Mouse (Mus musculus) forebrain, postnatal 0 days (tissue): ENCODE data around the gene Cdk13. TPM values are rescaled to one million over a fixed set of nuclear protein-coding genes. Genes with fewer than 3 reads are reported as not detected.

Source experiments
- ATAC-seq: fragments of 200-750 bp; cut with Nextera tagmentation; 2 replicates; pipeline ENCODE4 v1.8.0; 2017; ENCODE audit warnings: mild to moderate bottlenecking, moderate library complexity
- DNase-seq: peaks from one replicate; pipeline ENCODE4 v3.0.0-alpha.2; 2015
- H3K27ac ChIP-seq: fragments of 300-500 bp; sonication (generic); 2 replicates; pipeline ENCODE4 v1.5.1; 2014; ENCODE audit warnings: low read depth, mild to moderate bottlenecking, antibody characterized with exemption, low read length, moderate library complexity, mixed read lengths
- H3K27me3 ChIP-seq: fragments of 300-500 bp; sonication (generic); 2 replicates; pipeline ENCODE4 v1.6.1; 2014; ENCODE audit warnings: mild to moderate bottlenecking, low read length, mixed read lengths; ENCODE audit not compliant: insufficient read depth
- H3K36me3 ChIP-seq: fragments of 300-500 bp; sonication (generic); 2 replicates; pipeline ENCODE4 v1.6.1; 2014; ENCODE audit warnings: mild to moderate bottlenecking, moderate library complexity; ENCODE audit not compliant: insufficient read depth
- H3K4me1 ChIP-seq: fragments of 300-500 bp; sonication (generic); 2 replicates; pipeline ENCODE4 v1.6.1; 2014; ENCODE audit warnings: antibody characterized with exemption; ENCODE audit not compliant: insufficient read depth
- H3K4me2 ChIP-seq: fragments of 300-500 bp; sonication (generic); 2 replicates; pipeline ENCODE4 v1.6.1; 2014; ENCODE audit warnings: low read depth, mild to moderate bottlenecking, moderate library complexity
- H3K4me3 ChIP-seq: fragments of 300-500 bp; sonication (generic); 2 replicates; pipeline ENCODE4 v1.5.1; 2014; ENCODE audit warnings: low read depth, low read length, mixed read lengths
- H3K9ac ChIP-seq: fragments of 300-500 bp; sonication (generic); 2 replicates; pipeline ENCODE4 v1.6.1; 2014; ENCODE audit warnings: mild to moderate bottlenecking
- H3K9me3 ChIP-seq: fragments of 300-500 bp; sonication (generic); 2 replicates; pipeline ENCODE4 v1.6.1; 2016; ENCODE audit warnings: low read length
- CTCF ChIP-seq: sonication (generic); IDR thresholded peaks from 2 replicates; pipeline ENCODE4 v1.5.1; 2016; ENCODE audit warnings: antibody characterized with exemption, control low read depth, low read depth
- WGBS: fragments of 180-500 bp; shearing (Covaris S2); extraction: QIAGEN DNeasy Blood & Tissue Kit; methylation state at CpG from one replicate; pipeline ENCODE4 v1.1.7; 2014; 5-methylcytosine and 5-hydroxymethylcytosine counted together
- polyA plus RNA-seq: library from polyadenylated mRNA; unstranded; fragments of >200 nt; fragmentation: Nextera tagmentation; extraction: Ambion mirVana; gene quantifications from 2 replicates; pipeline ENCODE4 v1.2.1, GENCODE M21; 2015
- total RNA-seq: library from RNA; depleted of rRNA; stranded (reverse); fragments of >200 nt; gene quantifications from 2 replicates; pipeline ENCODE4 v1.2.3, GENCODE M21; 2014

Gene Cdk13
- total and polyA plus RNA-seq, 2 experiments from 2014 or later: 9.5 to 88.0 TPM

GRCm38 (mm10) chr13:17832940-17833339 lies 28.0 kb upstream of the Cdk13 start:
- Histone ChIP-seq H3K36me3 (no peaks in the 10 kb centered on the region), H3K27me3 (no peaks in the 10 kb centered on the region), H3K4me1 (no peaks in the 10 kb centered on the region), H3K27ac (no peak overlapping the region), H3K4me3 (no peak overlapping the region), H3K9ac (no peak overlapping the region), H3K4me2 (no peak overlapping the region), H3K9me3 (no peaks in the 10 kb centered on the region)
- DNase-seq (no peak), ATAC-seq (no peak)
- no peak for TF ChIP-seq CTCF
- 73% methylated on average over 3 of the region's 3 CpGs for WGBS

- no peak overlapping the region for H3K27ac ChIP-seq
- WGBS: 95% methylated on average over 2 of the region's 2 CpGs
- ATAC-seq (no peak), DNase-seq (no peak)
- TF ChIP-seq CTCF: no peak
- H3K4me2 ChIP-seq: no peak overlapping the region
- no peaks in the 10 kb centered on the region for H3K36me3 ChIP-seq
- H3K4me1 ChIP-seq: no peaks in the 10 kb centered on the region
- no peaks in the 10 kb centered on the region for H3K9me3 ChIP-seq
- no peak overlapping the region for H3K4me3 ChIP-seq
- H3K9ac ChIP-seq: no peak overlapping the region
- H3K27me3 ChIP-seq: no peaks in the 10 kb centered on the region
Observed at GRCm38 (mm10) chr13:17817226-17817625, 12.3 kb upstream of the Cdk13 start.

GRCm38 (mm10) chr13:17805614-17805975 lies 698 bp upstream of the Cdk13 start:
- Histone ChIP-seq H3K4me2 (peak overlapping the region; percentile 96), H3K27ac (peak overlapping the region; percentile 98), H3K27me3 (no peaks in the 10 kb centered on the region), H3K4me1 (peaks cover 4% of the 10 kb centered on the region; the same call in 1 of the 2 replicates), H3K9ac (peak overlapping the region; percentile 87), H3K36me3 (no peaks in the 10 kb centered on the region), H3K9me3 (no peaks in the 10 kb centered on the region), H3K4me3 (peak overlapping the region; percentile 97)
- DNase-seq: no peak
- under 1% methylated on average over 14 of the region's 14 CpGs for WGBS
- no peak; the same call in 1 of the 2 replicates for TF ChIP-seq CTCF
- no peak for ATAC-seq

GRCm38 (mm10) chr13:17804058-17804841 lies 647 bp downstream of the Cdk13 start:
- DNase-seq (peak; percentile 49), ATAC-seq (no peak)
- Histone ChIP-seq H3K4me2 (peak overlapping the region; percentile 96), H3K27me3 (no peaks in the 10 kb centered on the region), H3K4me3 (peak overlapping the region; percentile 97), H3K27ac (peak overlapping the region; percentile 98), H3K9ac (peak overlapping the region; percentile 87), H3K9me3 (no peaks in the 10 kb centered on the region), H3K36me3 (no peaks in the 10 kb centered on the region), H3K4me1 (peaks cover 4% of the 10 kb centered on the region; the same call in 1 of the 2 replicates)
- no peak for TF ChIP-seq CTCF
- 1% methylated on average over 73 of the region's 105 CpGs for WGBS

- WGBS: under 1% methylated on average over 79 of the region's 85 CpGs
- peak overlapping the region; percentile 98 for H3K27ac ChIP-seq
Observed at GRCm38 (mm10) chr13:17803331-17804057, 1.4 kb downstream of the Cdk13 start.

GRCm38 (mm10) chr13:17802880-17803279 lies 2.0 kb downstream of the Cdk13 start:
- DNase-seq (peak; percentile 2), ATAC-seq (no peak)
- Histone ChIP-seq H3K27me3 (no peaks in the 10 kb centered on the region), H3K9ac (peak overlapping the region; percentile 87), H3K4me2 (peak overlapping the region; percentile 96), H3K4me3 (peak overlapping the region; percentile 97), H3K36me3 (no peaks in the 10 kb centered on the region), H3K27ac (peak overlapping the region; percentile 98), H3K4me1 (peaks cover 4% of the 10 kb centered on the region; the same call in 1 of the 2 replicates), H3K9me3 (no peaks in the 10 kb centered on the region)
- no peak for TF ChIP-seq CTCF
- WGBS: 5% methylated on average over 3 of the region's 3 CpGs

More at GRCm38 (mm10) chr13:17803331-17804057, 1.4 kb downstream of the Cdk13 start:
- Histone ChIP-seq H3K4me3 (peak overlapping the region; percentile 97), H3K9ac (peak overlapping the region; percentile 87), H3K4me1 (peaks cover 4% of the 10 kb centered on the region; the same call in 1 of the 2 replicates), H3K36me3 (no peaks in the 10 kb centered on the region), H3K9me3 (no peaks in the 10 kb centered on the region), H3K27me3 (no peaks in the 10 kb centered on the region), H3K4me2 (peak overlapping the region; percentile 96)
- ATAC-seq (peak; percentile 24), DNase-seq (peak; percentile 77)
- TF ChIP-seq CTCF: peak; percentile 58

- WGBS: 82% methylated on average over 2 of the region's 2 CpGs
- DNase-seq: no peak
- no peaks in the 10 kb centered on the region for H3K27me3 ChIP-seq
- no peaks in the 10 kb centered on the region for H3K36me3 ChIP-seq
- H3K4me1 ChIP-seq: peaks cover 4% of the 10 kb centered on the region; the same call in 1 of the 2 replicates
- no peak overlapping the region for H3K27ac ChIP-seq
- no peak for ATAC-seq
- no peak overlapping the region for H3K4me2 ChIP-seq
- no peaks in the 10 kb centered on the region for H3K9me3 ChIP-seq
- no peak for TF ChIP-seq CTCF
- H3K4me3 ChIP-seq: no peak overlapping the region
- H3K9ac ChIP-seq: no peak overlapping the region
Observed at GRCm38 (mm10) chr13:17799735-17800134, 5.2 kb downstream of the Cdk13 start.
